Mouse (Mus musculus) megakaryocyte progenitor cell, adult 5-6 weeks (primary cell): ENCODE measurements around the gene Cln6. TPM values are rescaled to one million over a fixed set of nuclear protein-coding genes. Genes with fewer than 3 reads are reported as not detected.
"Not testable (repeated sequence)": the region's sequence is repeated elsewhere in the genome, so short reads cannot be mapped to it uniquely, and the experiment has no call there.

ENCODE experiments used
- ATAC-seq: replicated peaks from 2 replicates; pipeline ENCODE4 v1.8.0; 2016; ENCODE audit warnings: mild to moderate bottlenecking, moderate TSS enrichment, inconsistent platforms; ENCODE audit not compliant: poor library complexity
- total RNA-seq, 2 experiments: library from RNA; stranded (forward) in 1 of 2; stranded (reverse) in 1 of 2; fragments of 157-497, 149-512 nt in 1 of 2; fragments of 200-1000 nt in 1 of 2; gene quantifications; 2 replicates each; pipeline versions ENCODE4 v1.2.3 to v1.2.4; 2015 to 2017

Gene Cln6
- total RNA-seq (2015) (53.0 and 53.5 TPM in 2 replicates), total RNA-seq (2017) (22.3 and 25.5 TPM in 2 replicates)

GRCm38 (mm10) chr9:62838506-62839171 is at the start of gene Cln6:
Gene Cln6 (plus strand): TSS chr9:62838785.
- ATAC-seq, result peak; percentile 97

GRCm38 (mm10) chr9:62789856-62790255 is 48.7 kb upstream of the Cln6 start:
- ATAC-seq, result no peak

GRCm38 (mm10) chr9:62799218-62799617 is 39.4 kb upstream of the Cln6 start:
- not testable (repeated sequence) for ATAC-seq

- ATAC-seq, result no peak
Measured at GRCm38 (mm10) chr9:62810095-62810494, 28.5 kb upstream of the Cln6 start.

GRCm38 (mm10) chr9:62810543-62811515 is 27.8 kb upstream of the Cln6 start:
- ATAC-seq, result peak; percentile 60

- ATAC-seq, result peak; percentile 91
Measured at GRCm38 (mm10) chr9:62811516-62812121, 27.0 kb upstream of the Cln6 start, which contains the start of gene Fem1b. Gene Fem1b (minus strand): TSS chr9:62811934.

GRCm38 (mm10) chr9:62812216-62813049 is 26.2 kb upstream of the Cln6 start:
- ATAC-seq, result no peak

GRCm38 (mm10) chr9:62814751-62815150 is 23.8 kb upstream of the Cln6 start:
- no peak for ATAC-seq

- no peak for ATAC-seq
Measured at GRCm38 (mm10) chr9:62816323-62817098, 22.1 kb upstream of the Cln6 start.

GRCm38 (mm10) chr9:62817099-62817571 is 21.4 kb upstream of the Cln6 start:
- 0 out of 2 replicates have a peak, but pooled peaks have one; percentile 34 for ATAC-seq

- no peak for ATAC-seq
Measured at GRCm38 (mm10) chr9:62817828-62818614, 20.6 kb upstream of the Cln6 start.

- ATAC-seq, result no peak
Measured at GRCm38 (mm10) chr9:62819494-62819893, 19.1 kb upstream of the Cln6 start.

- ATAC-seq, result not testable (repeated sequence)
Measured at GRCm38 (mm10) chr9:62819910-62820309, 18.7 kb upstream of the Cln6 start.

GRCm38 (mm10) chr9:62820829-62821228 is 17.8 kb upstream of the Cln6 start:
- ATAC-seq, result no peak

- ATAC-seq, result no peak
Measured at GRCm38 (mm10) chr9:62821811-62822210, 16.8 kb upstream of the Cln6 start.

GRCm38 (mm10) chr9:62825791-62826393 is 12.7 kb upstream of the Cln6 start:
- no peak for ATAC-seq

GRCm38 (mm10) chr9:62826456-62826855 is 12.1 kb upstream of the Cln6 start:
- no peak for ATAC-seq

GRCm38 (mm10) chr9:62827939-62828652 is 10.5 kb upstream of the Cln6 start:
- peak; percentile 56 for ATAC-seq
